Mouse (Mus musculus) liver, adult 2 months (tissue): ENCODE results near the gene Otub2.

Experiments
- CTCF ChIP-seq: fragments of 200-500 bp; IDR thresholded peaks from 2 replicates; pipeline ENCODE4 v1.5.1; 2011; ENCODE audit warnings: low read depth, low read length, control low read depth
- POLR2A ChIP-seq: fragments of 200-500 bp; IDR thresholded peaks from 2 replicates; pipeline ENCODE4 v1.6.1; 2011; ENCODE audit warnings: low read length, control low read depth; ENCODE audit not compliant: insufficient read depth; ENCODE audit errors: extremely low read depth

DNA sequence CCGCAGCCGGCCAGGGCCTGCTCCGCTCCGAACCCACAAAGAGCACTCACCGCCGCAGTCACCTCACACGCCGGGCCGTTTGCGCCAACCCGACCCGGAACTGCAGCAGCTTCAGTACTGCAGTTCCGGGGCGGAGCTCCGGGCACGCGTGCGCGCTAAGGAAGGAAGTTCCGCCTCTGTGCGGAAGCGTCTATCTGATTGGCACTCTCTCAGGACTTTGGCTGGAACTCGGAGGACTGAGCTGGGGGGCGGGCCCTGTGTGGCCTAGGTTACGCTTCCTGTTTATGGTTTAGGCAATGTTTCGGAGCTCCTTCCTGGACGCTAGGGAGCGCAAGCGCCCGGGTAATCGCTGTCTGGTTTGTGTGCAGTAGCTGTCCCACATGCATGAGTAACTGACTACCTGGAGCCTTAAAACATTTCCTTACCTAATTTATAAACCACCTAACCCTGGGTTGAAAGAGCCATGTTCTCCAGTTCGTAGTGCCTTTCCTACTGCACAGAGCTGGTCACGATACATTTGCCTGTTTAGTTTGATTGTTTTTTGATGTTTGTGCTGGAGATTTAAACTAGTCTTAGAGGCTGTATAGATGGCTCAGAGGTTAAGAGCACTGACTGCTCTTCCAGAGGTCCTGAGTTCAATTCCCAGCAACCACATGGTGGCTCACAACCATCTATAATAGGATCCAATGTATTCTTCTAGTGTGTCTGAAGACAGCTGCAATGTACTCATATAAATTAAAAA, 37.4 kb downstream of the Otub2 start, which contains the start of gene Ddx24:
- peak; percentile 97 for TF ChIP-seq CTCF
- peak; percentile 80; the same call in 1 of the 2 replicates for TF ChIP-seq POLR2A
